Mouse (Mus musculus) layer of hippocampus, adult 9-11 months (tissue): ENCODE data around the gene 4931429L15Rik.

ENCODE experiments used
- DNase-seq: peaks from one replicate; pipeline ENCODE4 v3.0.0; 2022

The 4931429L15Rik gene

DNA sequence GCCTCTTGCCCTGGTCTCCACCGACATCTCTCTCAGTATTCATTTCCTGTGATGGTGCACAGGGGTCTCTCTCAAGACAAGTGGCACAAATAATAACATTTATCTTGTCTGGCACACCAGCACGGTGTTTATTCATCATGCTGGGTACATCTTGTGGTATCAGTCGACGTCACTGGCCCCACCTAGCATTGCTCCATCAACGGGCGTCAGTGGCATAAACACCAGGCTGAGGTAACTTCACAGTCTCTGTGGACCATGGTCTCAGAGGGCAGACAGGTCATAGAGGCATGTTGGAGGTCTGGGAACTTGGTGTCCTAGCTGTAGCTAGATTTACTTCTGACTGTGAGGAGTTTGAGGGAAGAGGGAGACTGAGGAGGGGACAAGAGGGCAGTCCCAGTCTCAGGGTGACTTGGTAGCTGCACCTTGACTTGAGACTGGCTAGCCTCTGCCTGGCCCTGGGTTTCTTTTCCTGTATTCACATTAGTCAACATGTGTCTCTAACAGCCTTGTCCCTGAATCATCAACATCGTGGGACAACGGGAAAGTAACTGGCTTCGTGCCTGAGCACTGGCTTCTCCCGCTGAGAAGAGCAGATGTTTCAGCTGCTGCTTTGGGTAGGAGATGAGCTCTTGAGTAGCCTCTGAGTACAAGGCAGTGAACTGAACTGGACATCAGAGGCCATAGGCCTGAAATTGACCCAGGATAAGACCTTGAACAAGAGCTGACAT is 63.0 kb downstream of the 4931429L15Rik start:
- no peak for DNase-seq

GRCm38 (mm10) chr9:46256177-46256576 is 63.6 kb downstream of the 4931429L15Rik start:
- DNase-seq: no peak
